Mouse (Mus musculus) embryo, embryonic 10.5 days (tissue): Measurements from ENCODE around the gene Tmem108.

ENCODE experiments used
- DNase-seq: peaks from one replicate; pipeline ENCODE4 v3.0.0-alpha.2; 2015; ENCODE audit warnings: low spot score

Gene Tmem108

DNA sequence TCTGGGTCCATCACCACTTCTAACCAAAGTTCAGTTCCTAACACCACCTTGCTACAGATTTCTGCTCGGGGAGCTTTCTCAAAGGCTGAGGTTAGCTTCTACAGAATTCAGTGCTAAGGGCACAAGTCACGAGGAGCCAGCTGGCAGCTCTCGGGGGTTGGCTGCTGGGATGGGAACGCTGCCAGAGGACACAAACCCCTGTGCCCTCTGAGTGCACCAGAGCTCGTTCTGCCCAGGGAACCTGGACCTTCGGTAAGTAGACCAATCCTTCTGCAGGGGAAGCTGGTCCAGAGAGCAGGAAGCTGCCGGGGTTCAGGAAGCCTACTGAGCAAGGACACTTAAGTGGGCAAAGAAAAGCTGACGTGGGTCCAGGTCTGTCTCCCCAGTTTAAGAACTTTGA is 40.6 kb downstream of the Tmem108 start:
- DNase-seq: no peak

DNA sequence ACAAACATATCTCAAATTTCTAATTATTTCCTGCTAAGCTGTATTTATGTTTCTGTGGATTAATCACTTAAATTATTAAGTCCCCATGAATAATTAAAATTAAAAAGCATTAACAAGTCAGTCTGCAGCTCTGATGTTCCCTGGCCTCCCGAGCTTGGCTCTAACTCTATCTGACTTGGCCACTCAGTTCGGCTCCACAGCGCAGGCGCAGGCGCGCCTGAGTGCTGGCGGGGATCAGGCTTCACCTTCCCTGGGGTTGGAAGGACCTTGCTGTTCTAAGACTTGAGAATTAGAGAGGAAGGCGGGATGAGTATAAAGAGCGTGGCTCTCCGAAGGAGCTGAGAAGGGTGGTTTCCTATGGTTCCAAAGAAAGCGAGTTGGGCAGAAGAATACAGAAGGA is 41.6 kb downstream of the Tmem108 start:
- no peak for DNase-seq

- no peak for DNase-seq
Observed at GRCm38 (mm10) chr9:103716002-103716401, 45.6 kb downstream of the Tmem108 start.

GRCm38 (mm10) chr9:103715352-103715751 is 46.3 kb downstream of the Tmem108 start:
- DNase-seq: no peak

- DNase-seq: no peak
Observed at GRCm38 (mm10) chr9:103713230-103713629, 48.4 kb downstream of the Tmem108 start.

- DNase-seq: no peak
Observed at GRCm38 (mm10) chr9:103712711-103713110, 48.9 kb downstream of the Tmem108 start.

- DNase-seq: no peak
Observed at GRCm38 (mm10) chr9:103709694-103710093, 51.9 kb downstream of the Tmem108 start.

GRCm38 (mm10) chr9:103708514-103709173 is 53.0 kb downstream of the Tmem108 start:
- DNase-seq: no peak

- DNase-seq: no peak
Observed at GRCm38 (mm10) chr9:103707857-103708256, 53.8 kb downstream of the Tmem108 start.

DNA sequence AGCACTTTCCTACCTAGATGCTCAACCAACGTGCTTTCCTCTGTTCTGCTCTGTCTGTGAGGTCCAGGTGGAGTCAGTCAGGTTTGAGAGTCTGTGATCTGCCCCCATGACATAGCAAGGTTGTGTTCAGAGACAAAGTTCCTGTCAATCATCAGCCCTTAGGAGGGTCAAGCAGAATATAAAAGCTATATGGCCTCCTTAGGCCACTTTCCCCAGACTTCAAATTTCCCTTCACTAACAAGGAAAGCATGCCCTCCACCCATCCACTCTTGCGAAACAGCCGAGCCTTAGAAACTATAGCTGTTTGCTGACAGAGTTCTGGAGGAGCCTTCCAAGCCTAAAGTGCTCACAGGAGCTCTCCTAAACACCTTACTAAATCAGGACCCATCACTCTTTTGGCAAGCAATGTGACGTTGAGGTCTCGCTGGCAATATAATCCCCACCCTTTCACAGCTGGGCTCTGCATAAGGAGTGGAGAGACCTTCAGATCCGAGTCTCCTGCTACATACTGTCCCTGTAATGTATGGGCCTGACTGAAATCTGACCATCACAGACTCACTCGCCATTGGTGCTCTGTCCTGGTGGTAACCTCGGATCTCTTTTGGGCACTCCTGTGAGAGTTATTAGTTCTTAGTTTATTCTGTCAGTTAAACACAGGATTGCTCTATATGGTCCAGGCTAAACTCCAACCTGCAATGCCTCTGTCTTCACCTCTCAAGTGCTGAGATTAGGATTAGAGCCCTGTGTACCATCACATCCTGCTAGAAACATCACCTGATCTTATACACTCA is 54.4 kb downstream of the Tmem108 start:
- DNase-seq: no peak

GRCm38 (mm10) chr9:103705717-103706116 is 55.9 kb downstream of the Tmem108 start:
- DNase-seq: no peak

DNA sequence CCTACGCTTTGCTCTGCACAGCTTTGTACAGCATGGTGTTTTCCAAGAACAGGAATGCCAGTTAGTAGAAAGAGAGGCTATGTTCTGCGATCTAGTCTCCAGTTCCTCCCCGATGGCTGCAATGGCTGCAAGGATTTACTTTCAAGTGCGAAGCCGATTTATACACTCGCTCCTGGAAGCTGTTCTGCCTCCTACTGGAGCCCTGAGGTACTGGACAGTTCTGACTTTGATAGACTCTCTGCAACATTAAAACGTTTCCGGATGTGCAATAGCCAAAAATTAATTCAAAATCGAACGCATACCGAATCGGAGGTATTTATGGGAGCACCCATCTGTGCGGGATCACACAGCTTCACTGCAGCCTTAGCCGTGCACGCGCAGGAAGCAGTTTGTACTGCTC is 58.6 kb downstream of the Tmem108 start:
- no peak for DNase-seq

- DNase-seq: no peak
Observed at GRCm38 (mm10) chr9:103702452-103702851, 59.2 kb downstream of the Tmem108 start.

DNA sequence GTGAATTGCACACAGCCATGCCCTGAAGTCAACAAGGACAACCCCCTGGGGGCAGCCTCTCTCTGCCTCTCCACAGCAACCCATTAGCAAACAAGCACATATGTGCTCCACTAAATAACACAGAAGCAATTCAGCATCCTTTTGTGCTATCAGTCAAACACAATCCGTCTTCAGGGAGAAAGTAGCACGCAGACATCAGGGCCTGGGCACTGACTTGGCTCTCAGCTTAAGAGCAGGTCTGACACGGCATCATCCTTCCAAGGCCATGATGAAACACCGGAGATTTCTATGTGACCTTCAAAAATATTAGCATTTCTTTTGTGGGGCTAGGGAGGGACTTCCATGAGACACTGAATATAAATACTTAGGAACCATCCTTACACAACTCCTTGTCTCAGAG is 60.2 kb downstream of the Tmem108 start:
- DNase-seq: no peak

DNA sequence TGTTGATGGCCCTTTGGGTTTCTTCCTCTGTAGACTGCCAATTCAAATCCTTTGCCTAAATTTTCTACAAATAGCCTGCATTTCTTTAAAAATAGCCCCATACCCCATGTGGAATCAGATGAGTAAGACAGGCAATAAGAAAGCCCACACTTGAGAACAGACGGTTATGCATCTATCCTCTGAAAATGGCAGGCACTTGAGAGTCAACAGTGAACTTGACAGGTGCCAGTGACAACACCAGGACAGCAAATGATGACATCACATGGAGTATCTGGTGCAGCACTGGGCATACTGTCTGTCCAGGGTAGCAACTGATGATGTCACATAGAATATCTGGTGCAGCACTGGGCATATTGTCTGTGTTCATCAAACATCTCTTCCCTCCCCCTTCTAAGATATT is 61.4 kb downstream of the Tmem108 start:
- no peak for DNase-seq

DNA sequence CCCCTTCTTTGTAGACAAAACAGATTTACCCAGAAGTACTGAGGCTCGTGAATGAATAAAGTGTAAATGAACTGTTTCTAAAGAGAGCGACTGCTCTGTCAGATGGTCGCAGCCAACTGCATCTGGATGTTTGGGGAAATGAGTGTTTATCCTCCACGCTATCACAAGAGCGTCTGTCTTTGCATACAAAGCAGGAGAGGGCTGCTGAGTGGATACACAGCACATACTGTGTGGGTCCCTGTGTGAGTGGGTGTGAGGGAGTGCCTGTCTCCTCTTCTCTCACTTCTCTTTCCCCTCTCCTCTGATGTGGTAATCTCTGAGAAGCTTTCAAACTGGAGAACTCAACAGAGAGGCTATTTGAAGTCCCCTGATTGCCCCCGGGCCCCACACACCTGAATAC is 64.7 kb downstream of the Tmem108 start:
- no peak for DNase-seq

- no peak for DNase-seq
Observed at GRCm38 (mm10) chr9:103693826-103694225, 67.8 kb downstream of the Tmem108 start.

- DNase-seq: peak; percentile 50
Observed at GRCm38 (mm10) chr9:103692699-103693098, 68.9 kb downstream of the Tmem108 start.

DNA sequence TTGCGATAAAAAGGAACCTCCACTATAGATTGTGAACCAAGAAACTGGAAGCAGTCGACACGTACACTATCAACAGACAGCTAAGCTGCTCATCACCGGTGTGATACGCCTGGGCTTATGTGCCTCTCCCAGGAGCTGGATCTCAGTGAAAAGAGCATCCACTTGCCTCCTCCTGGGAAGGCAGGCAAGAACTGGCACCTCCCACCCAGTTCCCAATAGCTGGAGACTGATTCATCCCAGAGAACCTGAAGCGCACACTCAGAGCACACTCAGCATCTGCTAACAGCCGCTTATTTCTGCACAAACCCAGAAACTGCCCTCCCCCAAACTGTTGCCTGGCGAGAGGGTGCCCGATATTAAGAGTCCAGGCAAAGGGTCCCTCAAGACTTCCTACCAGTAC is 69.8 kb downstream of the Tmem108 start:
- DNase-seq: no peak

- DNase-seq: no peak
Observed at GRCm38 (mm10) chr9:103690446-103690845, 71.2 kb downstream of the Tmem108 start.

DNA sequence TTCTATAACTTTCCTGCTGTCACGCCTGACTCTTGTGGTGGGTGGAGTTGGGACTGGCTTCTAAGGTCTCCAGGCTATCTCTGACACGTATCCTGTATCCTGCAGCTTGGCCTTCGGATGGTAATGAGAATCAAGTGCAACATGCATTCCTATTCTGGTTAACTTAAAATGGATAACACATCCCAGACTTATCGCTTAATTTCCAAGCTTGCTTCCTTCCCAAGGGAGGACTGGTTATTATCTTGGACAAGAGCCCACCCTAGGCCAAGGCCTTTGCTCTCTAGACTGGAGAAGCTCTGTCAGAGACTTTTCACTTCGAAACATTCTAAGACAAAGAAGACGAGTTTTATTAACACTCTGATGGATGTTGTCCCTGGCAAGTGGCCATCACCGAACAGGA is 71.9 kb downstream of the Tmem108 start:
- DNase-seq: no peak

- no peak for DNase-seq
Observed at GRCm38 (mm10) chr9:103689006-103689405, 72.6 kb downstream of the Tmem108 start.

GRCm38 (mm10) chr9:103687130-103687529 is 74.5 kb downstream of the Tmem108 start:
- no peak for DNase-seq
